Mouse (Mus musculus): ENCODE data around the gene 1110002E22Rik. TPM values are rescaled to one million over a fixed set of nuclear protein-coding genes. Genes with fewer than 3 reads are reported as not detected.

Gene 1110002E22Rik
- total and polyA plus RNA-seq, 2 experiments: under 0.01 TPM; not detected in 1

DNA sequence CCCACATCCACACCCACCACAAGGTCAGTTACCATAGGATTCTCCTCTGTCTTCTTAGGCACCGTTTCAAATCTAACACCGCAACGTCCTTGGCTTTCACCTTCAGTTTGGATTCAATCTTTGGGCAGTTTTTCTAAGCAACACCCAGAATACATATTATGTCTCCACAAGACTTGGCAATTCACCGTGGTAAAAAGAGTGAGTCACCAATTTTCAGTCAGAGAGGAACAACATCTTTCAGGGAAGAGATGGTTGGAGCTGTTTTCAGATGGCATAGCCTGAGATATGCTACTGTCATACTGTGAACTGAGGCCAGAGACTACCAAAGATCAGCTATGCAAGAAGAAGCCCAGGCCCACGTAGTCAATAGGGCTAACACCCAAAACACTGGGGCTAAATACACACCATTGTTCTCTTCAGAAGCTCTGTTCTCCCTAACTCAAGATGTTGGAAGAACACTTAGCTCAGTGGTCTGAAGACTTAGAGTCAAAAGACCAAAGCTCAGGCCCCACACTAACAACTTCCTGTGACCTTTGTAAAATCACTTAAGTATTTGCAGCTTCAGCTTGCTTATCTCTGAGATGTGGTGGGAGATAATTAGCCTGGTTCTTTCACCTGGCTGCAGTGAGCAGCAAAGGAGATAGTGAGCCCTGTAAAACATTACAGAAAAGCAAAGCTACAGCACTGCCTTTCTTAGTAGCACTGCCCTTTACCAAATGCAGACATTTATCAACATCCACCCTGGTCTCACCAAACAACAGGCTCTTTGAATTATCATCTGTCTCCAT is 37.1 kb upstream of the 1110002E22Rik start:
- H3K36me3 ChIP-seq (ENCODE audit: control insufficient read depth, insufficient read depth, low read length): no peaks in the 10 kb centered on the region
- no peak overlapping the region for H3K9ac ChIP-seq (ENCODE audit: low read depth, low read length)
- H3K4me3 ChIP-seq (ENCODE audit: insufficient read depth, low read depth, low read length): no peak overlapping the region
- H3K27ac ChIP-seq (replicated peaks; ENCODE audit: insufficient read depth, low read depth, low read length): no peak overlapping the region
- TF ChIP-seq CTCF (IDR thresholded peaks at IDR 0.05; ENCODE audit: low read depth, low read length) (no peak), POLR2A (IDR thresholded peaks at IDR 0.05; ENCODE audit: extremely low read depth, insufficient read depth, low read length) (no peak)
- 75% methylated on average over 5 of the region's 5 CpGs for WGBS
- no peaks in the 10 kb centered on the region; the same call in 1 of the 2 replicates for H3K4me1 ChIP-seq (ENCODE audit: control insufficient read depth, insufficient read depth, low read length)
- no peak for DNase-seq (ENCODE audit: extremely low read depth, low read depth, low spot score)
- H3K79me2 ChIP-seq (ENCODE audit: control insufficient read depth, insufficient read depth, low read length): no peaks in the 10 kb centered on the region
- H3K27me3 ChIP-seq (ENCODE audit: control insufficient read depth, insufficient read depth, low read length): no peaks in the 10 kb centered on the region

DNA sequence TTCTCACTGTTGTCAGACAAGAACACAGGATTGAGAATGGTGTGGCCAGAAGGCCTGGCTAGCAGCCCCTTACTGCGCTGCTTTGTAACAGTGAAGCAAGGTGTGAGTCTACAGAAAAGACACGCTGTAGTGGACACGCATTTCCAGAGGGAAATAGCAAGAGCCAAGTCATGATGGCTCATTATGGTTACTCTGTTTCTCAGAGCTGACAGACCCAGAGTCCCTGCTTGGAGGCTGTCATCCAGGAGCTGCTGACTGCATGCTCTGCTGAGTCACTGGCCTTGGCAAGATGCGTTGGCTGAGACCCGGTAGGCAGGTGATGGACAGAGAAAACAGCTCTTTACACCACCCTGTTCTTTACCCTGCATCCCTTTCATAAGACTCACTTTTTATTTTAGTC is 35.5 kb upstream of the 1110002E22Rik start:
- Histone ChIP-seq H3K27me3 (ENCODE audit: control insufficient read depth, insufficient read depth, low read length) (no peaks in the 10 kb centered on the region), H3K27ac (replicated peaks; ENCODE audit: insufficient read depth, low read depth, low read length) (no peak overlapping the region), H3K36me3 (ENCODE audit: control insufficient read depth, insufficient read depth, low read length) (no peaks in the 10 kb centered on the region), H3K4me3 (ENCODE audit: insufficient read depth, low read depth, low read length) (no peak overlapping the region), H3K4me1 (ENCODE audit: control insufficient read depth, insufficient read depth, low read length) (no peaks in the 10 kb centered on the region; the same call in 1 of the 2 replicates), H3K79me2 (ENCODE audit: control insufficient read depth, insufficient read depth, low read length) (no peaks in the 10 kb centered on the region), H3K9ac (ENCODE audit: low read depth, low read length) (no peak overlapping the region)
- TF ChIP-seq POLR2A (IDR thresholded peaks at IDR 0.05; ENCODE audit: extremely low read depth, insufficient read depth, low read length) (no peak), CTCF (IDR thresholded peaks at IDR 0.05; ENCODE audit: low read depth, low read length) (no peak)
- DNase-seq (ENCODE audit: extremely low read depth, low read depth, low spot score): no peak
- WGBS: 72% methylated on average over 5 of the region's 5 CpGs

DNA sequence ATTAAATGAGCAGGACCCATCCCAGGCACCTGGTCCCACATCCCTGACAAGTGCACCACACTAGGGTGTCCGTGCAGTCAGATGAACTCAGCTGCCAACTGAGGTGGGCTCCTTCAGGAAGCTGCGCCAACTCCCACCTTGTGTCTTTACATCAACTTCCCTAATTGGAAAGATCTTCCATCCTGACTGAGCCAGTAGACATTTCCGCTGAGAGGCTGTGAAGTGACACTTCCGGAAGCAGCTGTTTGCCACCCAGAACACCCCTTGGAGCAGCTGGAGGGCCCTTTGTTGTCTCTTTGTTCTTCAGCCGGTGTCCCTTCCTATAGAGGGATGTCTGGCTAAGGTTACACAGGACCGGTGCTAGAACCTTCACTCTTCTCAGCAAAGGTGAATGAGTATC is 34.3 kb upstream of the 1110002E22Rik start:
- TF ChIP-seq CTCF (IDR thresholded peaks at IDR 0.05; ENCODE audit: low read depth, low read length) (no peak), POLR2A (IDR thresholded peaks at IDR 0.05; ENCODE audit: extremely low read depth, insufficient read depth, low read length) (no peak)
- Histone ChIP-seq H3K4me1 (ENCODE audit: control insufficient read depth, insufficient read depth, low read length) (no peaks in the 10 kb centered on the region; the same call in 1 of the 2 replicates), H3K36me3 (ENCODE audit: control insufficient read depth, insufficient read depth, low read length) (no peaks in the 10 kb centered on the region), H3K9ac (ENCODE audit: low read depth, low read length) (no peak overlapping the region), H3K4me3 (ENCODE audit: insufficient read depth, low read depth, low read length) (no peak overlapping the region), H3K27me3 (ENCODE audit: control insufficient read depth, insufficient read depth, low read length) (no peaks in the 10 kb centered on the region), H3K79me2 (ENCODE audit: control insufficient read depth, insufficient read depth, low read length) (no peaks in the 10 kb centered on the region), H3K27ac (replicated peaks; ENCODE audit: insufficient read depth, low read depth, low read length) (no peak overlapping the region)
- DNase-seq (ENCODE audit: extremely low read depth, low read depth, low spot score): no peak
- 85% methylated on average over 6 of the region's 6 CpGs for WGBS

DNA sequence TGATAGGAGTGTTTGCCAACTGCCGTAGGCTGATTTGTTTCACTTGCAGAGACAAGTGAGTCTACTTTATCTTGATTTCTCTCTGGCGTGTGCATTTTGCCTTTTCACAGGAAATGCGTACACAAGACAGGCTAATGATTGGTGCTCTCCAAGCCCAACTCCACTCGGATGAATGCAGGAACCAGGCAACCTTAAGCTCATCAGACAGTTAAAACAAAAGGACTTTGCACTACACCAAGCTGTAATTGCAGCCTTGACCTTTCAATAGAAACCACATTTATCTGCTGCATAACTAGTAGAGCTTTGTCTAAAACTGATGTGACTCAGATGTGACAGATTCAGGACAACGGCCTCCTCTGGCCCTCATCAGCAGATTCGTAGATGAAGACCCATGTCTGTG is 30.9 kb upstream of the 1110002E22Rik start:
- WGBS: 59% methylated on average over 6 of the region's 6 CpGs

DNA sequence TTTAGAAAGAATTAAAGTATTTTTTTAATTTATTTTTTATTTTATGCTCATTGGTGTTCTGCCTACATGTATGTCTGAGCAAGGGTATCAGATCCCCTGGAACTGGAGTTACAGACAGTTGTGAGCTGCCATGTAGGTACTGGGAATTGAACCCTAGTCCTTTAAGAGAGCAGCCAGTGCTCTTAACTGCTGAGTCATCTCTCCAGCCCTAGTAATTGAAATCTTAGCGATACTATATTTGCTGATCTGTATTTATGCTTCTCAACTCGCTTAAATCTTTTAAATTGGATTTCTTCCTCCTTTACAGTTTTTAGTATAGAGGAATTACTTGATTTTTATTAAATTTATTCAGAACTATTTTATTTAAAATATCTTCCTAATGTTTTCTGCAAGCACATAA is 23.9 kb upstream of the 1110002E22Rik start:
- no peaks in the 10 kb centered on the region for H3K27me3 ChIP-seq (ENCODE audit: control insufficient read depth, insufficient read depth, low read length)
- WGBS: 78% methylated on average over 2 of the region's 2 CpGs
- H3K4me3 ChIP-seq (ENCODE audit: insufficient read depth, low read depth, low read length): no peak overlapping the region
- no peak for DNase-seq (ENCODE audit: extremely low read depth, low read depth, low spot score)
- no peaks in the 10 kb centered on the region for H3K79me2 ChIP-seq (ENCODE audit: control insufficient read depth, insufficient read depth, low read length)
- no peaks in the 10 kb centered on the region for H3K36me3 ChIP-seq (ENCODE audit: control insufficient read depth, insufficient read depth, low read length)
- H3K27ac ChIP-seq (replicated peaks; ENCODE audit: insufficient read depth, low read depth, low read length): no peak overlapping the region
- TF ChIP-seq POLR2A (IDR thresholded peaks at IDR 0.05; ENCODE audit: extremely low read depth, insufficient read depth, low read length) (no peak), CTCF (IDR thresholded peaks at IDR 0.05; ENCODE audit: low read depth, low read length) (no peak)
- H3K9ac ChIP-seq (ENCODE audit: low read depth, low read length): no peak overlapping the region
- H3K4me1 ChIP-seq (ENCODE audit: control insufficient read depth, insufficient read depth, low read length): no peaks in the 10 kb centered on the region

More for the DNA sequence above, 30.9 kb upstream of the 1110002E22Rik start:
- H3K27ac ChIP-seq (replicated peaks; ENCODE audit: insufficient read depth, low read depth, low read length): no peak overlapping the region
- H3K36me3 ChIP-seq (ENCODE audit: control insufficient read depth, insufficient read depth, low read length): no peaks in the 10 kb centered on the region
- DNase-seq (ENCODE audit: extremely low read depth, low read depth, low spot score): no peak
- no peaks in the 10 kb centered on the region for H3K79me2 ChIP-seq (ENCODE audit: control insufficient read depth, insufficient read depth, low read length)
- H3K4me3 ChIP-seq (ENCODE audit: insufficient read depth, low read depth, low read length): no peak overlapping the region
- H3K9ac ChIP-seq (ENCODE audit: low read depth, low read length): no peak overlapping the region
- TF ChIP-seq CTCF (IDR thresholded peaks at IDR 0.05; ENCODE audit: low read depth, low read length) (no peak), POLR2A (IDR thresholded peaks at IDR 0.05; ENCODE audit: extremely low read depth, insufficient read depth, low read length) (no peak)
- H3K27me3 ChIP-seq (ENCODE audit: control insufficient read depth, insufficient read depth, low read length): no peaks in the 10 kb centered on the region
- H3K4me1 ChIP-seq (ENCODE audit: control insufficient read depth, insufficient read depth, low read length): no peaks in the 10 kb centered on the region

Data from liver, adult 2 months (tissue).